Mouse (Mus musculus): ENCODE measurements at regions not wholly inside any gene's neighbourhood (a gene's known extent, or its start where the extent isn't known, plus 50 kb on each side); places are given as distances from the start of the nearest gene placed in this dataset.

- no peak for TF ChIP-seq CTCF (IDR thresholded peaks at IDR 0.05; ENCODE audit: insufficient read depth, low read depth, low read length)
- no peak for TF ChIP-seq POLR2A (IDR thresholded peaks at IDR 0.05; ENCODE audit: insufficient read depth, low read depth, low read length)
These were observed 98.9 kb downstream of the Zfp648 start for GRCm38 (mm10) chr1:154299866-154300265.

All from olfactory bulb, adult 2 months (tissue).